Mouse (Mus musculus) heart, postnatal 0 days (tissue): ENCODE measurements around the gene Lysmd1.

Experiments used
- CTCF ChIP-seq: IDR thresholded peaks from 2 replicates; pipeline ENCODE4 v1.5.1; 2016; ENCODE audit warnings: antibody characterized with exemption, control low read depth, low read depth
- EP300 ChIP-seq: IDR thresholded peaks from 2 replicates; pipeline ENCODE4 v1.6.1; 2016; ENCODE audit warnings: antibody characterized with exemption, low read depth

DNA sequence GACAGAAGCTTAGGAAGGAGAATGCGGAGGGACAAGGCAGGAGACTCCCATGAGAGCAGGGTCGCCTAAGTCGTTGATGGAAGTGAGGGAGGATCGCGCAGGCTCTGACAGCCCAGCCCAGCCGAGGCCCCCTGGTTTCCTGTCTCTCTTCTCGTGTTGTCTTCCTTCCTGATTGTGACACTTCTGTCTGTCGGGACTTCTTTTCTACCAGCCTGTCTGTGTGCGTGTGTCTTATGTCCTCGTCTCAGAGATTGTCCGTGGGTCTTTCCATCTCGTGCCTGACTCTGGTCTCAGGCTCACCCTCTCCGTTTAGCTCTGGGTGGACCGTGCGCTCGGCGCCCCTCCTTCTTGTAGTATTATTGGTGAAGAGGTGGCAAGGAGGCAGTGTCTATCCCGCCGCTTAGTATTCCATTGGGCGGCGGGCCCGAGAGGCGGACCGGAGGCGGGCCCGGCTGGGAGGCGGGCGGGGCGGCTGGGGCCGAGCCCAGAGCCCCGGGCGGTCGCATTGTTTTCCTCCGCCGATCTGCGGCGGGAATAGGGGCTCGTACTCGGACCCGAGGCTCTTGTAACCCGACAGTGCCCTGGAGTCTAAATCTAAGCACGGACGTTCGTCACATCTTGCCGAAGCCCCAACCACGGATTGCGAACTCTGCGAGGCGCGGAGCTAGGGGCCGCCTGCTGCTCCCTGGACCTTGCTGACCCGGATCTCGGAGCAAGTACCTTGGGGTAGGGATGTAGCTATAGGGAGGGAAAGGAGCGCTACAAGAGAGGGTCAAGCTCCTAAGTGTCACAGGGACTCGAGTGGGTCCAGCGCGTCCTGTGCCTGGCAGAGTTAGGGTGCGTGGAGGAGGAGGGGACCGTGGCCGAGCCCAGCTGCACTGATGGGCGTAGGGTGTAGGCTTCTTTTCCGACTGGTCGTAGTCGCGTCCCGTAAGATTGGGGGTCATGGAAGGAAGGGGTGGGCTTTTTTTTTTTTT is 26.4 kb downstream of the Lysmd1 start, which contains the start of gene Sema6c:
- TF ChIP-seq CTCF (no peak), EP300 (no peak)
